Mouse (Mus musculus) cerebellum, adult 9-11 months (tissue): Measurements from ENCODE around the gene Fam228b.
"Not testable (repeated sequence)": the region's sequence is repeated elsewhere in the genome, so short reads cannot be mapped to it uniquely, and the experiment has no call there.

Experiments used
- DNase-seq: peaks from one replicate; pipeline ENCODE4 v3.0.0; 2022

The Fam228b gene

GRCm38 (mm10) chr12:4768492-4769332 is at the start of gene Fam228b, which contains the start of gene Pfn4:
TSS of gene Fam228b (minus strand) at chr12:4769267.
TSS of gene Pfn4 (plus strand) at chr12:4769022.
- DNase-seq, result peak; percentile 97

GRCm38 (mm10) chr12:4817361-4818101 is 48.5 kb upstream of the Fam228b start, which contains the start of gene Sf3b6:
TSS of gene Sf3b6 (plus strand) at chr12:4817544.
- peak; percentile 98 for DNase-seq

- DNase-seq, result no peak
Observed at GRCm38 (mm10) chr12:4816680-4817360, 47.8 kb upstream of the Fam228b start.

- DNase-seq, result no peak
Observed at GRCm38 (mm10) chr12:4813636-4814035, 44.6 kb upstream of the Fam228b start.

- DNase-seq, result no peak
Observed at GRCm38 (mm10) chr12:4811705-4812104, 42.6 kb upstream of the Fam228b start.

- no peak for DNase-seq
Observed at GRCm38 (mm10) chr12:4811036-4811435, 42.0 kb upstream of the Fam228b start.

- not testable (repeated sequence) for DNase-seq
Observed at GRCm38 (mm10) chr12:4797471-4797870, 28.4 kb upstream of the Fam228b start.

- DNase-seq, result no peak
Observed at GRCm38 (mm10) chr12:4793718-4794117, 24.7 kb upstream of the Fam228b start.

- DNase-seq, result not testable (repeated sequence)
Observed at GRCm38 (mm10) chr12:4788128-4788527, 19.1 kb upstream of the Fam228b start.

- no peak for DNase-seq
Observed at GRCm38 (mm10) chr12:4784466-4784865, 15.4 kb upstream of the Fam228b start.

GRCm38 (mm10) chr12:4783598-4783997 is 14.5 kb upstream of the Fam228b start:
- DNase-seq, result no peak

- DNase-seq, result peak; percentile 50
Observed at GRCm38 (mm10) chr12:4781725-4782404, 12.8 kb upstream of the Fam228b start.

- DNase-seq, result no peak
Observed at GRCm38 (mm10) chr12:4781270-4781669, 12.2 kb upstream of the Fam228b start.

GRCm38 (mm10) chr12:4780245-4780644 is 11.2 kb upstream of the Fam228b start:
- no peak for DNase-seq

- no peak for DNase-seq
Observed at GRCm38 (mm10) chr12:4777734-4778133, 8.7 kb upstream of the Fam228b start.

GRCm38 (mm10) chr12:4775588-4775949 is 6.5 kb upstream of the Fam228b start:
- DNase-seq, result no peak

- DNase-seq, result no peak
Observed at GRCm38 (mm10) chr12:4774895-4775587, 6.0 kb upstream of the Fam228b start.

- no peak for DNase-seq
Observed at GRCm38 (mm10) chr12:4769333-4769723, 261 bp upstream of the Fam228b start.

- DNase-seq, result no peak
Observed at GRCm38 (mm10) chr12:4757060-4757459, 12.0 kb downstream of the Fam228b start.

GRCm38 (mm10) chr12:4754451-4754850 is 14.6 kb downstream of the Fam228b start:
- DNase-seq, result not testable (repeated sequence)

GRCm38 (mm10) chr12:4744486-4744885 is 24.6 kb downstream of the Fam228b start:
- DNase-seq, result no peak

GRCm38 (mm10) chr12:4742183-4742582 is 26.9 kb downstream of the Fam228b start:
- DNase-seq, result no peak
